Mouse (Mus musculus): ENCODE measurements at regions not wholly inside any gene's neighbourhood (a gene's known extent, or its start where the extent isn't known, plus 50 kb on each side); places are given as distances from the start of the nearest gene placed in this dataset.

DNA sequence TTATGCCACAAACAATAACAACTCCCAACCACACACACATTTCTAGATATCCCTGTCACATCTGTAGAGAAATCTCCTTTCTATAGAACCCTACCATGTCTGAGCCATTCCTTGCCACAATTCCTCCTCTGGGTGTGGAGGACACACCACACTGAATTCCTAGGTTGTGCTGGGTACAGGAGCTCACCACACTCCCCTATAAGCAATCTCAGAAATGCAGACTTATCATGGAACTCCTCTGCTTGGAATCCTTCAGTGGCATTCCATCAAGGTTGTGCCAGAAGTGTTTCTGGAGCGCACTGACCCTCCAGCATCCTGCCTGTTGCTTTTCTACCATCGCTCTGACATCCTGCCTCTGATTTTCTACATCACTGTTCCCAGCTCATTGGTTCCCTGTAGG lies 1052.3 kb downstream of the A830018L16Rik start:
- H3K4me1 ChIP-seq, result no peaks in the 10 kb centered on the region
- H3K4me2 ChIP-seq, result no peak overlapping the region
- H3K27me3 ChIP-seq, result no peaks in the 10 kb centered on the region
- no peak overlapping the region for H3K9ac ChIP-seq
- no peak overlapping the region for H3K27ac ChIP-seq
- no peak overlapping the region for H3K4me3 ChIP-seq
- 0 out of 2 replicates have a peak, but pooled peaks cover 3% of the 10 kb centered on the region for H3K9me3 ChIP-seq
- WGBS, result 98% methylated on average over 2 of the region's 2 CpGs
- ATAC-seq (ENCODE audit: insufficient number of reproducible peaks, insufficient read depth, low FRiP score, low TSS enrichment, low read depth), result no peak
- no peaks in the 10 kb centered on the region for H3K36me3 ChIP-seq

DNA sequence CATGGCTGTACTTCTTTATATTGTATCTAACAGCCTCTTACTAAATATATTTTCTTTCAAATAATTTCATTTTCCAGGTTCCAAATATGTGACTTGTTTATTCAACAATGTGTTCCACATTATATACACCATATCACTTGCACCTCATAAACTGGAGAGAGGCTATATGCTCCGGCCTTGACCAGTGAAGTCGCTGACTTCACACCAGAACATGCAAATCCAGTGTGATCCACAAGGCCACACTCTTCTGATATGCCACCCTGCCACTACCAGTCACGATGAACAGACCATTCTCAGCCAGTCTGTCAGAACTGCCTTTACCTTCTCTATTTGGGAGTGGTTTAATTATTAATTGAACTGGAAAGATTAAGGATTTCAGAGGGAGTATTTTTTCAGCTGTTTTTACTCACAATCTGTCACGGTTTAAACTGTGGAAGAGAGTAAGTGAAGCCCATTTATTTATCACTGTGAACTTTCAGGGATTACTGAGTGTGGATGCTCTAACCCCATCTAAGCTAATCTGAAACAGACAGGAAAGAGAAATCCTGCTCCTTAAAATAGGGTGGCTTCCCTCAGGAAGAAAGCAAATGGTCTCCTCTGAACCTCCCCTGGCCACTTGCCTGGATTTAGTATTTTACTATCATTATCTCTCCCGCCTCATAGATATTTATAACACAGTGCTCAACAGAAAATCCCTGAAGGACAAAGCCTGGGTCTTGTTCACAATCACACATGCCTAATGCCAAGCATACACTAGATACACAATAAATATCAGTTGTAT lies 1065.3 kb downstream of the A830018L16Rik start:
- Histone ChIP-seq H3K4me2 (no peak overlapping the region), H3K9ac (no peak overlapping the region), H3K9me3 (no peaks in the 10 kb centered on the region), H3K4me1 (0 out of 2 replicates have a peak, but pooled peaks cover 3% of the 10 kb centered on the region), H3K36me3 (no peaks in the 10 kb centered on the region), H3K27me3 (no peaks in the 10 kb centered on the region), H3K4me3 (no peak overlapping the region), H3K27ac (no peak overlapping the region)
- ATAC-seq (ENCODE audit: insufficient number of reproducible peaks, insufficient read depth, low FRiP score, low TSS enrichment, low read depth), result no peak
- 35% methylated on average over 5 of the region's 5 CpGs for WGBS

GRCm38 (mm10) chr1:12500442-12500841 lies 1086.5 kb downstream of the A830018L16Rik start:
- no peak overlapping the region for H3K4me3 ChIP-seq
- H3K4me2 ChIP-seq, result no peak overlapping the region
- no peak overlapping the region for H3K9ac ChIP-seq
- ATAC-seq (ENCODE audit: insufficient number of reproducible peaks, insufficient read depth, low FRiP score, low TSS enrichment, low read depth), result no peak
- H3K9me3 ChIP-seq, result no peaks in the 10 kb centered on the region
- H3K27me3 ChIP-seq, result no peaks in the 10 kb centered on the region
- H3K4me1 ChIP-seq, result no peaks in the 10 kb centered on the region
- no peak overlapping the region for H3K27ac ChIP-seq
- WGBS, result 52% methylated on average over 3 of the region's 3 CpGs
- no peaks in the 10 kb centered on the region for H3K36me3 ChIP-seq

- Histone ChIP-seq H3K9me3 (no peaks in the 10 kb centered on the region), H3K9ac (no peak overlapping the region), H3K4me3 (no peak overlapping the region), H3K4me1 (peaks cover 20% of the 10 kb centered on the region), H3K27me3 (no peaks in the 10 kb centered on the region), H3K27ac (no peak overlapping the region), H3K4me2 (no peak overlapping the region), H3K36me3 (no peaks in the 10 kb centered on the region)
- ATAC-seq (ENCODE audit: insufficient number of reproducible peaks, insufficient read depth, low FRiP score, low TSS enrichment, low read depth), result no peak
- WGBS, result 42% methylated on average over 3 of the region's 3 CpGs
Measured at GRCm38 (mm10) chr1:12507997-12508396, 1094.1 kb downstream of the A830018L16Rik start.

GRCm38 (mm10) chr1:12510129-12510816 lies 1096.4 kb downstream of the A830018L16Rik start:
- ATAC-seq (ENCODE audit: insufficient number of reproducible peaks, insufficient read depth, low FRiP score, low TSS enrichment, low read depth), result peak; percentile 75; the same call in 1 of the 2 replicates
- Histone ChIP-seq H3K4me2 (peak overlapping the region; percentile 38), H3K27me3 (no peaks in the 10 kb centered on the region), H3K9ac (no peak overlapping the region), H3K27ac (peak overlapping the region; percentile 91), H3K36me3 (no peaks in the 10 kb centered on the region), H3K9me3 (no peaks in the 10 kb centered on the region), H3K4me3 (no peak overlapping the region), H3K4me1 (peaks cover 20% of the 10 kb centered on the region)
- WGBS, result 18% methylated on average over 10 of the region's 10 CpGs

GRCm38 (mm10) chr1:12519601-12520000 lies 1105.7 kb downstream of the A830018L16Rik start:
- H3K4me2 ChIP-seq, result no peak overlapping the region
- 79% methylated on average over 4 of the region's 4 CpGs for WGBS

GRCm38 (mm10) chr1:12555859-12556258 lies 1142.0 kb downstream of the A830018L16Rik start:
- Histone ChIP-seq H3K4me2 (no peak overlapping the region), H3K9me3 (no peaks in the 10 kb centered on the region), H3K36me3 (no peaks in the 10 kb centered on the region), H3K27me3 (no peaks in the 10 kb centered on the region), H3K9ac (no peak overlapping the region), H3K27ac (no peak overlapping the region), H3K4me3 (no peak overlapping the region), H3K4me1 (no peaks in the 10 kb centered on the region)
- ATAC-seq (ENCODE audit: insufficient number of reproducible peaks, insufficient read depth, low FRiP score, low TSS enrichment, low read depth), result no peak
- 71% methylated on average over 4 of the region's 4 CpGs for WGBS

More at GRCm38 (mm10) chr1:12519601-12520000, 1105.7 kb downstream of the A830018L16Rik start:
- H3K27me3 ChIP-seq, result no peaks in the 10 kb centered on the region
- H3K27ac ChIP-seq, result no peak overlapping the region
- H3K36me3 ChIP-seq, result no peaks in the 10 kb centered on the region
- H3K4me1 ChIP-seq, result no peaks in the 10 kb centered on the region
- H3K9me3 ChIP-seq, result no peaks in the 10 kb centered on the region
- no peak overlapping the region for H3K9ac ChIP-seq
- H3K4me3 ChIP-seq, result no peak overlapping the region
- no peak for ATAC-seq (ENCODE audit: insufficient number of reproducible peaks, insufficient read depth, low FRiP score, low TSS enrichment, low read depth)

DNA sequence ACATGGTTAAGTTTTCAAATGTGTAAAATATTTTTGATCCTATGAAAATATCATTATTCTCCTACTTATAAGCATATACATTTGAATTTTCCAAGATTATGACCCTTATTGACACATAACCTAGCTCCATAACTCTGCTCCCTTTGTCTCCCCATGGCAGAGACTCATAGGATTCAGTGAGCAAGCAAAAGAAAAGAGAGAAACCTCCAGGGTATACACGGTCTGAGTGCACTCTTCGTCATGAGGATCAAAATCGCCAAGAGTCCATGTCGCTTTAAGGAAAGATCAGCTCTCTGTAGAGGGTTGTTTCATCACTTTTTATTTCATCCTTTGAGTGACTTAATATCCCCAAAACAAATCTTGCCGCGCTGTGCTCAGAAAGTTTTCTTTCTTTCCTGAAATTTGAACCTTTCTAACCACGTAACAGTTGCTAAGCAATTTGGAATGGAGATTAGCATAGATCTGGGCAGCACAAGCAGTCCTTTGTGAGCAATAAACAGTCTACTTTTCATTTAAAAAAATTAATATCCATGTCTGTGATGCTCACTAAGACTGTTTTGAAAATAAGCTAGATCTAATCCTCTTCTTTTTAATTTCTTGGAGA lies 1158.0 kb downstream of the A830018L16Rik start:
- peak overlapping the region; percentile 1; the same call in 1 of the 2 replicates for H3K4me3 ChIP-seq

DNA sequence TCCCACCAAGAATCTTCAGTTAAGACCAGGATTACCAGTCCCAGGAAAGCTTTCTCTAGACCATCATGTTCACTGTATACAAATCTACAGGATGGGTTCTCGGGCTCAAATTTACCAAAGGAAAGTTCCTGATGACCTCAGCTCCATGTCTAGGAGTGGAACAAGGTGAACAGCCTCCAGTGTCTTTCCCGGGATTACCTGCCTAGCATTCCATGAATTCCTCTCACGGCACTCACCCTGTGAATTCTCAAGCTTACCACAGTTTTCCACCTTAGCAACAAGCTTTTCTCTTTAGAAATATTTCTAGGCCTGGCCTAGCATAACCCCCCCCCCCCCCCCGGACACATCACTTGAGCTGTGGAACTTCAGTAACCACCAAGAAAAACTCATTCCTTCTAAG lies 1158.9 kb downstream of the A830018L16Rik start:
- Histone ChIP-seq H3K9ac (no peak overlapping the region), H3K4me1 (peaks cover 3% of the 10 kb centered on the region; the same call in 1 of the 2 replicates), H3K9me3 (no peaks in the 10 kb centered on the region), H3K27ac (0 out of 2 replicates have a peak overlapping the region, but pooled peaks have one; percentile 9), H3K27me3 (no peaks in the 10 kb centered on the region), H3K4me2 (no peak overlapping the region), H3K36me3 (no peaks in the 10 kb centered on the region), H3K4me3 (no peak overlapping the region)
- WGBS, result 61% methylated on average over 4 of the region's 4 CpGs
- ATAC-seq (ENCODE audit: insufficient number of reproducible peaks, insufficient read depth, low FRiP score, low TSS enrichment, low read depth), result no peak

More for the DNA sequence above, 1158.0 kb downstream of the A830018L16Rik start:
- Histone ChIP-seq H3K27ac (no peak overlapping the region; the same call in 1 of the 2 replicates), H3K9ac (no peak overlapping the region), H3K36me3 (no peaks in the 10 kb centered on the region), H3K4me2 (peak overlapping the region; percentile 23), H3K27me3 (no peaks in the 10 kb centered on the region), H3K4me1 (no peaks in the 10 kb centered on the region; the same call in 1 of the 2 replicates), H3K9me3 (no peaks in the 10 kb centered on the region)
- ATAC-seq (ENCODE audit: insufficient number of reproducible peaks, insufficient read depth, low FRiP score, low TSS enrichment, low read depth), result 0 out of 2 replicates have a peak, but pooled peaks have one; percentile 69
- 17% methylated on average over 7 of the region's 7 CpGs for WGBS

- H3K9me3 ChIP-seq, result no peaks in the 10 kb centered on the region
- ATAC-seq (ENCODE audit: insufficient number of reproducible peaks, insufficient read depth, low FRiP score, low TSS enrichment, low read depth), result no peak
- H3K9ac ChIP-seq, result no peak overlapping the region
- H3K4me2 ChIP-seq, result no peak overlapping the region
- no peak overlapping the region for H3K4me3 ChIP-seq
- no peaks in the 10 kb centered on the region for H3K36me3 ChIP-seq
- H3K27ac ChIP-seq, result no peak overlapping the region
- WGBS, result 81% methylated on average over 5 of the region's 5 CpGs
- H3K27me3 ChIP-seq, result no peaks in the 10 kb centered on the region
- H3K4me1 ChIP-seq, result peaks cover 3% of the 10 kb centered on the region; the same call in 1 of the 2 replicates
Measured at GRCm38 (mm10) chr1:12574274-12574673, 1160.4 kb downstream of the A830018L16Rik start.

DNA sequence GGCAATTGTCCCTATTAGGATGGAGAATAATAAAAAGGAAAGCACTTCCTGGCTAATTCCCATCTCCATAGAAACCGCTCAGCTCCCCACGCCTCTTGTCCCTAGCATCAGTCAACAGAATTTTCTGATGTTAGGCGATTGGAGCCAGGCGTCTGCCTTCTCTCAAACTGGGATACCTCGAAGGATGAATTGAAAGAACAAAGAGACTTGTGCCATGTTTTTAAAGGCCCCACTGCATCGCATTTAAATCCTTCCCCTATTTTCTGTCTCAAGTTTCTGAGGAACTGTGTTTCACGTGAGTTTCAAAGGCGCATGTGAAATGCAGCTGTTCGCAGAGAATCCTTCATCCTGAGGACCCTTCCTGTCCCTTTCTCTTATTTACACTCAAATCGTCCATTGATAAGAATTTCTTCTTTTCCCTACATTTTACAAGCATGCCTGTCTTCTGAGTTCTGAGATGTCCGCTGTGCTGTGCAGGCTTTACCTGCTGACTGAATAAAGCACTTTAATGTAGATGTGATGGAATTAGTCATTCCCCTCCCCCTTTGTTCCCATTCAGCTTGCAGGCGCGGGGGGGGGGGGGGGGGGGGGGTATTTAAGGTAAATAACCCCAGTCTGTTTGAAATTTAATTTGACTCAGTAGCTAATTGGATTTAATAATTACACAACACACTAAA lies 1163.3 kb downstream of the A830018L16Rik start:
- Histone ChIP-seq H3K9me3 (no peaks in the 10 kb centered on the region), H3K27me3 (no peaks in the 10 kb centered on the region), H3K4me1 (peaks cover 3% of the 10 kb centered on the region; the same call in 1 of the 2 replicates), H3K36me3 (no peaks in the 10 kb centered on the region), H3K4me3 (no peak overlapping the region), H3K27ac (no peak overlapping the region), H3K9ac (no peak overlapping the region), H3K4me2 (peak overlapping the region; percentile 12; the same call in 1 of the 2 replicates)
- WGBS, result 6% methylated on average over 13 of the region's 13 CpGs
- no peak for ATAC-seq (ENCODE audit: insufficient number of reproducible peaks, insufficient read depth, low FRiP score, low TSS enrichment, low read depth)

All from embryonic facial prominence, embryonic 13.5 days (tissue).